Mouse (Mus musculus): ENCODE measurements around the gene Exd1.
"Not testable (repeated sequence)": the region's sequence is repeated elsewhere in the genome, so short reads cannot be mapped to it uniquely, and the experiment has no call there.

Gene Exd1

DNA sequence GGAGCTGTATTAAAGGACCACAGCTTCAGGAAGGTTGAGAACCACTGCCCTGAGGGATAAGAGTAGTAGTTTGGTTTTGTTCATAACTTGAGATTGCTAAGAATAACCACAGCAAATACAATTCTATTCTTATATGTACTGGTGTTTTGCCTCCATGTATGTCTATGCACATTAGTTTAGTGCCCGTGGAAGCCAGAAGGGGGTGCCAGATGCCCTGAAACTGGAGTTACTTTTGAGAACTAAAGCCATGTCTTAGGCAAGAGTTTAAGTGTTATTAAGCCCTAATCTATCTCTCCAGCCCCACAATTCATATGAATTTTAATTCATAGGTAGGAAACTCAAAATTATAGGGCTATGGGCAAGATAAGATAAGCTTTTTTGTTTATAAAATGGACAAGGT lies 5.3 kb downstream of the Exd1 start:
- in situ Hi-C loops (cut with MboI, MseI) = no loop called here

DNA sequence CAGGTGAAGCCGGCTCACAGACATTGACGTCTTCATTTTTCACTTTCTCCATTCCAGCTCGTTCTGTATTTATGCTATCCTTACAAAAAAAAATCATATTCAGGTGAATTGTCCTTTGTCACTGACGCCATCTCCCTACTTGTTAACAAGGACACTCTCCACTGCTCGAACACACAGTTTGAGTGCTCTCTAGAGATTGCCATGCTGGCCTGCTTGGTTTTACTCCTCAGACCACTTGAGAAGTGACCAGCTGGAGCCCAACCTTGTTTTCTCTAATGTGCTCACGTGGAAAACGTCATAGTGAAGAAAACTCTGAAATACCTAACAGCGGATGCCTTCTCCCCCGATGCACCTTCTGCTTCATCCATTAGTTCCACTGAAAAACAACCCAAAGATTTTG lies 8.6 kb downstream of the Exd1 start:
- in situ Hi-C loops (cut with MboI, MseI) = no loop called here

DNA sequence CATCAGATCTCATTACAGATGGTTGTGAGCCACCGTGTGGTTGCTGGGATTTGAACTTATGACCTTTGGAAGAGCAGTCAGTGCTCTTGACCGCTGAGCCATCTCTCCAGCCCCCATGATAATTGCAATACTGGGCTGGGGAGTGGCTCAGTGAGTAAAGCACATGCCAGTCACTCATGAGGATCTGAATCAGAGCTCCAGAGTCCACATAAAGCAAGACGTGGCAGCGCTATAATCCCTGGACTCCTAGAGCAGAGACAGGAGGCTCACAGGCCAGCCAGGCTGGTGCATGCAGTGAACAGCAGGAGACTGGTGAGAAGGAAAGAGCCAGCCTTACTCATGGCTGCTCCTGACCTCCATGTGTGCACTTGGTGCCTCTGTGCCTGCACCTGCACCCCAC lies 22.0 kb downstream of the Exd1 start:
- in situ Hi-C loops (cut with MboI, MseI) = no loop called here

DNA sequence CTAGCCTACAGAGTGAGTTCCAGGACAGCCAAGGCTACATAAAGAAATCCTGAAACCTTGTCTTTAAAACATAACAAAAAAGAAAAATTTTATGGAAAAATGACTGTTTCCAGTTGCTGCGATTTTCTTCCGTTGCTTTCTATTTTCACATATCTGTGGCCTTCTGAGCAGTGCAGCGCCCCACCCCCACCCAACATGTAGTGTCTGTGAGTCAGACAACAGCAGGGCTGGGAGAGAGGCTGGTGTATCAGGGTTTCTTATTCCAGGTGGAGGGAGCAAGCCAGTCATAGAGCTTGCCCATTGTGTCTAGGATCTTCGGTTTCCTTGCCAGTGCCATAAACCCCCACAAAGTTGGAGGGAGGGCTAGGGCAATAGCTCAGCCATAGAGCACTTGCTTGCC lies 23.6 kb downstream of the Exd1 start:
- in situ Hi-C loops (cut with MboI, MseI) = no loop called here

DNA sequence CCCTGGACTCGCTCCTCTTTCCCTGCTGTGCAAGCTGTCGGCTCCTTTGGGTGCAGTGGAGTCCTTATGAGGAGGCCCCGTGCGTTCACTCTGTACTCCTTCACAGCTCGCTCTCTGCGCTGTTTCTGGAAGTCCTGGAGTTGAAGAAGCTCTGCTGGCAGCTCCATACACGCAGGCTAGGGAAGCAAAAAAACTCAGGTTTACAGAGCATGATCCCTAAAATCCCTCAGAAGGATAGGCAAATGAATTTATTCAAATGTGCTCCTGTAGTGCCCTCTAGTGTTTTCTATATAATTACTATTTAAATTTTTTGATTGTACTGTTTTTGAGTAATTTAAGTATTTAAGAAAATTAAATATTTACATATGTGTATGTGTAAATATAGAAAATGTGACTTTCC lies 26.9 kb downstream of the Exd1 start:
- in situ Hi-C loops (cut with MboI, MseI) = no loop called here

DNA sequence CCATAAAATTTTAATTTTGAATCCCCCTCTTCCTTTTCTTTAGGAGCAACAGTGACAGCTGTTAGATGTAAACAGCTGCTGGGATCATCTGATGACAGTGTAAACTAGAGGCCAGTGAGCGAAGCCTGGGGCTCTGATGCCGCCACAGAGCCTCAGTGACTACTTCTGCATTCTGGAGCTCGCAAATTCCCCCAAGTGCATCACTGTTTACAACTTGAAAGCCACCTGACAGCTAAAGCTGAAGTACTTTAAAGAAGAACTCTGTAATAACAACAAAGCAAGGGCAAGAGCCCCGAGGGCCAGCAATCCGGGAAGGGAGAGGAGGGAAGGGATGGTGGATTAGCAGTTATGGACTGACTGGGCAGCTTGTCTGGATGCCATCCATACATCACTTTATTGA lies 30.6 kb downstream of the Exd1 start:
- in situ Hi-C loops (cut with MboI, MseI) = no loop called here

DNA sequence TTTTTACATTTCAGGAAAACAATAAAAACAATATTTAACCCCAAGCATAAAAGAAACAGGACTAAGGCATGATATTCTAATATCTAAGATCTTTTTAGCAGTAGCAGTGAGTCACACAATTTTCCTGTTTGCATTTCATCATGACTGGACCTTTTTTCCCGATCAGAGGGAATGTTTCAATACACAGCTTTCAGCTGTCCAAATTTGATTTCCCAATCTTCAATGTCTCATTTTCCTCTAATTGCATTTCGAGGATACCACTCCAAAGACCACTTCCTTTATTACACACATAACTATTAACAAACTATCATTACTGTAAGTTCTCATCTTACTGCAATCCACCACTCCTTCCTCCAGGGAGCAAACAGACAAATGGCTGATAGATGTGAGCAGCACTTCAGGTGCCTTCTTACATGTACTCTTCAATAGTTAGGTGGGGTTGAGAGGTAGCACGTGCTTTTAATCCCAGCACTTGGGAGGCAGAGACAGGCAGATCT lies 33.4 kb downstream of the Exd1 start:
- in situ Hi-C loops (cut with MboI, MseI) = no loop called here

DNA sequence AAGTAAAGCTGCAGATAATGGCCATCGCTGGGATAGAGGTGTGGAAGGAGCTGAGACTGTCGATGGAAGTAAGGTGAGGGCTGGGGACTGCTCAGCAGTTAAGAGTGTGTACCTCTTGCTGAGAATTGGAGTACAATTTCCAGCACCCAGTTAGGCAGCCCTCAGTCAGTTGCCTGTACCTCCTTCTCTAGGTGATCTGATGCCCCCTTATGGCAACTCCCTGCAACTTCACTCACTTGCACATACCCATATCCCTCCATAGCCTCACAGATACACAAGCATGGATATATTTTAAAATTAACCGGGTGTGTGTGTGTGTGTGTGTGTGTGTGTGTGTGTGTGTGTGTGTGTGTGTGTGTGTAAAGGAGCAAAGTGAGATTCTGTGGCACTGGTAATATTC lies 35.1 kb downstream of the Exd1 start:
- in situ Hi-C loops (cut with MboI, MseI) = no loop called here

DNA sequence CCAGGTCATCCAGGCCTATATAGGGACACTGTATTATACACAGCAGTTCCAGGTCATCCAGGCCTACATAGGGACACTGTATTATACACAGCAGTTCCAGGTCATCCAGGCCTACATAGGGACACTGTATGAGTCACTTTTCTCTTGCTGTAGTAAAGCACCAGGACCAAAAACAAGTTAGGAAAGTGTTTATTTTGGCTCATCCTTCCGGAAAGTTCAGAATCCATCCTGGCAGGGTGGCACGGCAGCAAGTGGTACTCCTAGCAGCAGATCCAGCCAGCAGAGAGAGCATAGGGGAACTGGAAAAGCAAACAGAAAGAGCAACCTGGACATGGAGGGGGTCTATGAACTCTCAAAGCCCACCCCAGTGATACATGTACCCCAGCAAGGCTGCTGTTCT lies 36.6 kb downstream of the Exd1 start:
- in situ Hi-C loops (cut with MboI, MseI) = no loop called here

DNA sequence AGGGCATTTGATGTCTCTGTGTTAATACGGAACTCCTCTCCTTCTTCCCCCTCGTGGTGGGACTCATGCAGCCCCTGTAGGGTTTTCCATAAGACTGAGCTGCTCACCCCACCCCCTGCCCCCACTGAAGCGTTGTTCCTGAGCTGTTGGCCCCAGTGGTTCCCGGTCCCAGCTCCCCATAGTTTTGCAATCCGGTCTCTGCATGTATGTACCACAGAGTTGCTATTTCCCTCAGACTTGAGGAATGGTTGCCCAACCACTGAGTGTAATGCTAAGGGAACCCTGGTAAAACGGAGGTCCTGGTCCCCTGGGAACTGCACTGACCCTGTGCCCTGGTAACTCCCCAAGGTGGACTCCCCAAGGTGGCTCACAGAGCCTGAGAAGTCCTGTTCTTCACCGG lies 38.9 kb downstream of the Exd1 start:
- in situ Hi-C loops (cut with MboI, MseI) = not testable (repeated sequence)

DNA sequence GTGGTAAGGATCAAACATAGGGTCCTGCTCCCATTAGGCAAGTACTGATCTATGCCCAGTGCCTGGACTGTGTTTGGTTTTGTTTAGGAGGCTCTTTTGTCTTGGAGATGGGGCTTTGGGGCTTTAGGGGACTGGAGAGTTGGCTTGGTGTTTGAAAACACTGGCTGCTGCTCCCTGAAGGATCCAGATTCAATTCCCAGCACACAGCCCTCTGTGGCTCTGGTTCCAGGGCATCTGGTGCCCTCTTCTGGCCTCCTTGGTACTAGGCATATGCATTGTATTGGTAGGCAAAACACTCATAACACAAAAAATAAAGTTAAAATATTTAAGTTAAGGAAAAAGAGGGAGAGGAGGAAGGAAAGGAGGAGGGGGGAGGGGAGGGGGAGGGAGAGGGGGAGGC lies 40.3 kb downstream of the Exd1 start:
- in situ Hi-C loops (cut with MboI, MseI) = no loop called here

DNA sequence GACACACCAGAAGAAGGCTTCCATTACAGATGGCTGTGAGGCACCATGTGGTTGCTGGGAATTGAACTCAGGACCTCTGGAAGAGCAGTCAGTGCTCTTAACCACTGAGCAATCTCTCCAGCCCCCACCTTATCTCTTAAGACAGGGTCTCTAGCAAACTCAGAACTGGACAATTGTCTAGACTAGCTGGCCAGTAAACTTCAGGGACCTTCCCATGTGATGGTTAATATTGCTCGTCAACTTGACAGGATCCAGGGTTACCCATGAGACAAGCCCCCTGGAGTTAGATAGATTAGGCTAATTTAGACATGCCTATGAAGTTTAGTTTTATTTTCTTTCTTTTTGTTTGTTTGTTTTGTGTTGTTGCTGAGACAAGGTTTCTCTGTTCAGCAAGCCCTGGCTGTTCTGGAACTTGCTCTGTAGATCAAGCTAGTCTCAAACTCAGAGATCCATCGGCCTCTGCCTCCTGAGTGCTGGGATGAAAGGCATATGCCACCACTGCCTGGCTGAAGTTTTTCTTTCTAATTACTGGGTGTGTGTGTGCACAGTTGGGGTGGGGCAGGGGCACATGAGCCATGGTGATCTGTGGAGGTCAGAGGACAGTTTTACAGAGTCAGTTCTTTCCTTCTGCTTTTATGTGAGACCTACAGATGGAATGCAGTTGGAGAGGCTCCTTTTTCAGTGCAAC lies 46.3 kb downstream of the Exd1 start:
- in situ Hi-C loops (cut with MboI, MseI) = no loop called here

DNA sequence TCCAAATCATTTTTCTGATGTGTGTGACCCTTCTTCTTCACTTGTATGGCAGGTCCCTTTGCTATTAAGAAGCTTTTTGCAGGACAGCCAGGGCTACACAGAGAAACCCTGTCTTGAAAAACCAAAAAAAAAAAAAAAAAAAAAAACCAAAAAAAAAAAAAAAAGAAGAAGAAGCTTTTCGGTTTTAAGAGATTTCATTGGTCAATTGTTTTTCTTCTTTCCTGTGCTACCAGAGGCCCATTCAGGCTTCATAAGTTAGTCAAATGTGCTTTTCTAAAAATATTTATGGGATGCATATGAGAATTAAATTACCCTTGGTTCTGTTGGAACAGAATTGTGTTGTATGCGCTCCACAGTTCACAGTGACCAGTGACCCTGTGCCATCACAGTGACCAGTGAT lies 48.6 kb downstream of the Exd1 start:
- in situ Hi-C loops (cut with MboI, MseI) = no loop called here

DNA sequence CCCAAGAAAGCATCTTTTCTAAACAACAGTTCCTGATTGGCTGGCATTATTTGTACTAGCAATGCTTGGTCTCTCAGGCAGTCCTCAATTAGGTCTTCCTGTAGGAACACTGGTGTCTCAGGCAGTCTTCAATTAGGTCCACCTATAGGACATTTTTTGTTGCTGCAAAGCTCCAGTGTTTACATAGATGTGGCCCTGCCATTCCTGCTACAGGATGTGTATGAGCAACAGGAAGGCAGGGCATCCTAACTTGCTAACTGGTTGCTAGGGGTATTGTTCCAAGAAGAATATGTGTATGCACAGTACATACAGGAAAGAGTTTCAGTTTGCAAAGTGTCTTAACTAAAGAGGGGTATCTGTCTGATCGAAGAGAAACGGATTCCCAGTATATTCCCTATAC lies 51.3 kb downstream of the Exd1 start:
- in situ Hi-C loops (cut with MboI, MseI) = no loop called here

DNA sequence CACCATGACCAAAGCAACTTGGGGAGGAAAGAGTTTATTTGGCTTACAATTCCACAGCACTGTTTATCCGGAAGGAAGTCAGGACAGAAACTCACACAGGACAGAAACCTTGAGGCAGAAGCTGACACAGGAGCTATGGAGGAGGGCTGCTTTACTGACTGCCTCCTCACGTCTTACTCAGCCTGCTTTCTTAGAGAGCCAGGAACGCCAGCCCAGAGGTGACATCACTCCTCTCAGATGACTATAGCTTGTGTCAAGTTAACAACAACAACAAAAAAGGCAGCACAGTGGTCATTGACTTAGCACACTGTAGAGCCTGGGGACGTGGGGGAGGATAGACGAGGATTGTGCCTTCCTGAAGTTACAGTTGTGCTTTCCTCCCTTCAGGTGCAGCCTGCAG lies 55.5 kb downstream of the Exd1 start:
- in situ Hi-C loops (cut with MboI, MseI) = no loop called here

DNA sequence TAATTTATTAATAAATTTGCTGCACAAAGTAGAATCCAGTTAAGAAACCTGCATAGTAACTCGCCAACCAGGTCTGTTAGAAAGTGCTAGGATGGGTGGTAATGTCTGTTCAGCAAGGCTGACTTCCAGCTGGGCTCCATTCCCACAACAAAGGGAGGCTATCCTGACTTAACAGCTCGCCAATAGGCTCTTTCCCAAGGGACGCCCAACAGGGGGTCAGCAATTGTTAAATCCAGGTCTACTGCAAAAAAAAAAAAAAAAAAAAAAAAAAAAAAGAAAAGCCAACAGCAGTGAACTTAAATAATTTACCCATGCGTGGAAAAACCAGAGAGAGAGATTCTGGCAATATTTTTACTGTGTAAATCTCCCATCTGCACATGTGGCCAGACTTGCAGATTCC lies 60.9 kb downstream of the Exd1 start:
- in situ Hi-C loops (cut with MboI, MseI) = no loop called here

DNA sequence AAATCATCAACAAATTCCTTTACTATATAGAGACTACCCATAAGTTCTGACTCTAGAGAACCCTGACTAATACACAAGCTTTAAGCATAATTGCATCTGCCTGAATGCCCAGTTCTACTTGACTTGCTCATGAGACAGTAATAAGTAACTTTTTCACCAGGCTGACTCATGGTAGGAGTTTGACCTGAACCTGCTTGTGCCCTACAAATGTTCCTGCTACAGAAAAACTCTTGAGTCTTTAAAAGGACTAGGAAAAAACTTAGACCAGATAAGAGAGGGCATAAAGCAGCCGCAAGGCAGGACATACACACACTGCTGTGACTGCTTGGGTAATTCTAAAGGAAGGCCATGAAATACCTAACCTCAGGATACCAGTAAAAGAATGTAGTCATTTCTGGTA lies 65.1 kb downstream of the Exd1 start:
- in situ Hi-C loops (cut with MboI, MseI) = no loop called here

DNA sequence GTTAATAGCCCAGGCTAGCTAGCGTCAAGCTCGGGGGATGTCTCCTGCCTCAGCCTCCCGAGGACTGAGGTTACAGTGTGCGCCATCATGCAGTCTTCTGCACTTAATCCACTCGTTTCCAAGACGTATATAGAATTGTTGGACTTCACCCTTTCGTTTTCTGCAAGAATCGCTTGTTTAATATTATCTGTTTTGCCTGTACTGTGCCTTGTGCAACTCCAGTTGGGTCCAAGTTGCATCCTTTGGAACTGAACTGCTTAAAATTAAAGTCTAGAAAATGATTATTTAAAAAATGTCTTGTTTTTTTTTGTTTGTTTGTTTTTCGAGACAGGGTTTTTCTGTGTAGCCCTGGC lies 69.1 kb downstream of the Exd1 start:
- in situ Hi-C loops (cut with MboI, MseI) = no loop called here

DNA sequence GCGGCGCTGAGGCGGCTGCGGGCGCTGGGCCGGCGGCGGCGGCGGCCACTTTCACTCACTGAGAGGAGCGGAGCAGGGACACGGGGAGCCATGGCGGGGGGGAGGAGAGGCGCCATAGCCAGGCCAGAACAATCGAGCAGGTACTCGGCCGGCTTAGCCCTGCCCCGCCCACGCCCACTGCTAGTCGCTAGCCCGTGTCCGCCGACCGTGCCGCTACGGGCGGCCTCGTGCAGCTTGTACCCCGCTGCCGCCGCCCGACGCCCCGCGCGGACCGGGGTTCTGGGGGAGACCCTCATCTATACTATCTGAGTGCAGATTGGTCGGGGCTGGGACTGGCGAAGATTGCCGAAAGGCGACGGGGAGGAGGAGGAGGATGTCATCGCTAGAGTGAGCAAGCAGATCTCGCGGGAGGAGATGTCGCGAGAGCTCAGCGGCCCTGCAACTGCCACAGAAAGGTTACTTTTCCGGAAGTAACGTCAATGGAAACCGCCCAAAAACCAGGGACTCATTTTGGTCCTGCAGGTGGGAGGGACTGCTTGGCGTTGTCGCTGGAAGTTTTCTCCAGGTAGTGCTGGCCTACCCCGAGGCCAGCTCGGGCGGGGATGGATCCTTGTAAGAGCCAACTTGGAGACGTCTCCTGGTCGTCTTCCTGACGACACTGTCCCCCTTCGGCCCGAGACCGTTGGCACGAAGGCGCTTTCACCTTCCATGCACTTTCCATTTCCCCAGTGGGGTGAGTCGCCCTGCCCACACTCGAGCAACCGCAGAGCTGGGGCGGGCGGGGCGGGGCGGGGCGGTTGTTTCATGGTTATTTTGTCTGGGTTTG lies 69.6 kb downstream of the Exd1 start, which contains the start of gene Ino80:
Gene Ino80 (minus strand): TSS at position 117 of the 826 bp plus-strand sequence.
- in situ Hi-C loops (cut with MboI, MseI) = no loop called here

DNA sequence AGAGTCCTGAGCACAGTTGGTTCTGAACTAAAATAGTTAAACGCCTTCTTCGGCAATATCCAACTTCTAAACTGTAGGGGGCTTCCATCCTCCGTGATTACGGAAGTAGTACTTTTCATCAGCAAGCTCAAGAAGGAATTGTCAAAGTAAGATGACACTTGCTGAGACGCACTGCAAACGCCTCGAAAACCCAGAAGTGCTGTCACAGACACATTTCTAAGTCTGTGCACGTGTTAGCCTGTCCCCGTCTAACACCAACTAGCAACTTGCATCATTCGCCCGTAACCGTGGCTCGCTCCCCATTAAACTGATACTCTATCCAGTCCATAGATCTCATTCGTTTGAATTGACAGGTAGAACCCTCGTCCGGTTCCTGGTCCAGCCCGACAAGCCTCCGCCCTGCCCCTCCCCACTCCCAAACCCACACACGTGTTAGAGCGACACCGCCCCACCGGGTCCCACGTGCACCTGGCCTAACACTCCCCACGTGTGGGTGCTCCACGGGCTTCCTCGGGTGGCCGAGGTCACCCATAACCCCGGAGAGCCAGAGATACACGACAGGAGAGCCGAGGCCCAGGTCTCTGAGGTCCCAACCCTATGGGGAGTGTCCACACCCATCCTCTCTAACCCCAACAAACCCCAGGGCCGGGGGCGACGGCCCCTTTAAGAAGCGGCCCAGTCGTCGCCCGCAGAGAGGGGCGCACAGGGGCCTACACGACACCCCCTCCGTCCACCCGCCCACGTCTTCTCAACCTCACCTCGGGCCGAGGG lies 70.6 kb downstream of the Exd1 start:
- in situ Hi-C loops (cut with MboI, MseI) = no loop called here

DNA sequence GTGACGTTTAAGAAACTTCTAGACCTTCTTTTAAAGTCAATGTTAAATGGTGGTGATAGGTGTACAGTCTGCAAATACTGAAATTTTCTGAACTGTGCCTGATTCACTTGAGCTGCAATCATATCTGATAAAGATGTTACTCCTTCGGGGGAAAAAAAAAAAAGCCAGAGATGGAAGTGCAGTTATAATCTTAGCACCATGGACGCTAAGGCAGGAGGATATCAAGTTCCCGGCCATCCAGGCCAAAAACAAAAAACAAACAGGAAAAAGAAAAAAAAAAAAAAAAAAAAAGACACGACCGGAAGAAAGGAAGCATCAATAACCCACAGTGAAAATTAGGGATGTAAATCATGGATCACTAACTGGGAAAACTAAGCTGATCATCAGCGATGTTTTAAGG lies 71.3 kb downstream of the Exd1 start:
- in situ Hi-C loops (cut with MboI, MseI) = no loop called here

Measured in regulatory T cell (primary cell).